Mouse (Mus musculus) heart, postnatal 0 days (tissue): ENCODE results near the gene Sox6. TPM values are rescaled to one million over a fixed set of nuclear protein-coding genes. Genes with fewer than 3 reads are reported as not detected.

Source experiments
- ATAC-seq: fragments of 200-750 bp; cut with Nextera tagmentation; 2 replicates; pipeline ENCODE4 v1.8.0; 2017; ENCODE audit warnings: low read depth, moderate number of reproducible peaks, moderate library complexity; ENCODE audit not compliant: insufficient read depth
- DNase-seq: peaks from one replicate; pipeline ENCODE4 v3.0.0-alpha.2; 2016; ENCODE audit warnings: low spot score
- H3K27ac ChIP-seq: fragments of 300-500 bp; sonication (generic); 2 replicates; pipeline ENCODE4 v1.5.1; 2014; ENCODE audit warnings: low read depth, mild to moderate bottlenecking
- H3K27me3 ChIP-seq: fragments of 300-500 bp; sonication (generic); 2 replicates; pipeline ENCODE4 v1.6.1; 2014; ENCODE audit warnings: low read length, mixed read lengths; ENCODE audit not compliant: control insufficient read depth, insufficient read depth
- H3K36me3 ChIP-seq: fragments of 300-500 bp; sonication (generic); replicated peaks from 2 replicates; pipeline ENCODE4 v1.6.1; 2014; ENCODE audit warnings: low read length, mixed read lengths; ENCODE audit not compliant: control insufficient read depth, insufficient read depth
- H3K4me1 ChIP-seq: fragments of 300-500 bp; sonication (generic); 2 replicates; pipeline ENCODE4 v1.6.1; 2014; ENCODE audit warnings: antibody characterized with exemption; ENCODE audit not compliant: control insufficient read depth, insufficient read depth
- H3K4me2 ChIP-seq: fragments of 300-500 bp; sonication (generic); 2 replicates; pipeline ENCODE4 v1.6.1; 2014; ENCODE audit warnings: low read depth, mild to moderate bottlenecking, low read length, moderate library complexity
- H3K4me3 ChIP-seq: fragments of 300-500 bp; sonication (generic); 2 replicates; pipeline ENCODE4 v1.5.1; 2014; ENCODE audit warnings: low read depth, low read length
- H3K9ac ChIP-seq: fragments of 300-500 bp; sonication (generic); replicated peaks from 2 replicates; pipeline ENCODE4 v1.6.1; 2014; ENCODE audit warnings: low read depth, low read length, mixed read lengths
- H3K9me3 ChIP-seq: fragments of 300-500 bp; sonication (generic); replicated peaks from 2 replicates; pipeline ENCODE4 v1.6.1; 2016; ENCODE audit warnings: low read length; ENCODE audit not compliant: control insufficient read depth
- CTCF ChIP-seq: IDR thresholded peaks from 2 replicates; pipeline ENCODE4 v1.5.1; 2016; ENCODE audit warnings: antibody characterized with exemption, control low read depth, low read depth
- EP300 ChIP-seq: IDR thresholded peaks from 2 replicates; pipeline ENCODE4 v1.6.1; 2016; ENCODE audit warnings: antibody characterized with exemption, low read depth
- WGBS: fragments of 180-500 bp; shearing (Covaris S2); extraction: QIAGEN DNeasy Blood & Tissue Kit; methylation state at CpG from one replicate; pipeline ENCODE4 v1.1.7; 2014; 5-methylcytosine and 5-hydroxymethylcytosine counted together
- polyA plus RNA-seq: library from polyadenylated mRNA; unstranded; fragments of >200 nt; fragmentation: Nextera tagmentation; extraction: Ambion mirVana; gene quantifications from 2 replicates; pipeline ENCODE4 v1.2.1, GENCODE M21; 2015
- total RNA-seq: library from RNA; depleted of rRNA; stranded (reverse); fragments of >200 nt; gene quantifications from 2 replicates; pipeline ENCODE4 v1.2.3, GENCODE M21; 2014; ENCODE audit warnings: low replicate concordance

The Sox6 gene
- total and polyA plus RNA-seq, 2 experiments from 2014 or later: 23.4 to 68.5 TPM

DNA sequence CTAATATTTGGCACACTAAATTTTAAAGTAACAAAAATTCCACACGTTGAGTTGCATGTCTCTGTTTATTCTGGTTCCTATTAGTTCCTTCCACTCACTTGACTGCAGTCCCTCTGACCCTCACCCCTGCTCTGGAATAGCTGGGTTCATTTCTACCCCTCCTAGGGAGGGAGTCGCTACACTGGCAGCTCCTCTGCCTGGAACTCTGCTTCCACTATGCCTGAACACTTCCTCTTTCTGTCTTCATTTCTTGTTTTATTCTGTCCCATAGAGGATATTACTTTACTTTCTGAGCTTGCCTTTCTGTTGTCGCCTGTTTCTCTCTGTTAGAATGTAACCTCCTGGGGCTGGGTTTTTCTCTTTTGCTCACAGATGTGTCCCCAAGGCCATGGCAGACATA is 203.6 kb downstream of the Sox6 start:
- H3K4me3 ChIP-seq: no peak overlapping the region
- H3K4me1 ChIP-seq: 0 out of 2 replicates have a peak, but pooled peaks cover 6% of the 10 kb centered on the region
- H3K9me3 ChIP-seq: no peaks in the 10 kb centered on the region
- no peak overlapping the region for H3K9ac ChIP-seq
- no peak overlapping the region for H3K4me2 ChIP-seq
- no peak for ATAC-seq
- no peak for DNase-seq
- 77% methylated on average over 3 of the region's 3 CpGs for WGBS
- H3K27me3 ChIP-seq: no peaks in the 10 kb centered on the region
- TF ChIP-seq CTCF (no peak), EP300 (no peak)
- no peaks in the 10 kb centered on the region for H3K36me3 ChIP-seq
- no peak overlapping the region for H3K27ac ChIP-seq

DNA sequence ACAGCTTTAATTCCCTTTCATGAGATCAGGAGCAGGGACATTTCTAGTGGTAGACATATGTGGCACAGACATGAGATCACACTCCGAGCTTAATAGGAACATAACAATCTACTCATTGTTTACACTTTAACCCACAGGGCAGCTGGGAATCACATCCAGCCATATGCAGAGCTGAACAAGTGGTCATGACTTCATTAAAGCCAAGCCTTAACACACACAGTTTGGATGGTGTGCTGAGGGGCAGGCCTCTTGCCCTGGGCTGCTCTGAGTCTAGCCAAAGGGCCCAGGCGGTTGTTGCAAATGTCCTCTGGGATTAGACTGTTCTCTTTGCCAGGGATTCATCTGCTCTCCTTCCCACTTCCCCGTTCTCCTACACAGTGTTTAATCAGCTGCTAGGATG is 204.9 kb downstream of the Sox6 start:
- Histone ChIP-seq H3K4me3 (no peak overlapping the region), H3K36me3 (no peaks in the 10 kb centered on the region), H3K9me3 (no peaks in the 10 kb centered on the region), H3K27ac (no peak overlapping the region), H3K4me2 (no peak overlapping the region), H3K9ac (no peak overlapping the region), H3K27me3 (no peaks in the 10 kb centered on the region), H3K4me1 (0 out of 2 replicates have a peak, but pooled peaks cover 6% of the 10 kb centered on the region)
- no peak for TF ChIP-seq EP300
- no peak for TF ChIP-seq CTCF
- no peak for ATAC-seq
- 61% methylated on average over 3 of the region's 3 CpGs for WGBS
- DNase-seq: no peak

DNA sequence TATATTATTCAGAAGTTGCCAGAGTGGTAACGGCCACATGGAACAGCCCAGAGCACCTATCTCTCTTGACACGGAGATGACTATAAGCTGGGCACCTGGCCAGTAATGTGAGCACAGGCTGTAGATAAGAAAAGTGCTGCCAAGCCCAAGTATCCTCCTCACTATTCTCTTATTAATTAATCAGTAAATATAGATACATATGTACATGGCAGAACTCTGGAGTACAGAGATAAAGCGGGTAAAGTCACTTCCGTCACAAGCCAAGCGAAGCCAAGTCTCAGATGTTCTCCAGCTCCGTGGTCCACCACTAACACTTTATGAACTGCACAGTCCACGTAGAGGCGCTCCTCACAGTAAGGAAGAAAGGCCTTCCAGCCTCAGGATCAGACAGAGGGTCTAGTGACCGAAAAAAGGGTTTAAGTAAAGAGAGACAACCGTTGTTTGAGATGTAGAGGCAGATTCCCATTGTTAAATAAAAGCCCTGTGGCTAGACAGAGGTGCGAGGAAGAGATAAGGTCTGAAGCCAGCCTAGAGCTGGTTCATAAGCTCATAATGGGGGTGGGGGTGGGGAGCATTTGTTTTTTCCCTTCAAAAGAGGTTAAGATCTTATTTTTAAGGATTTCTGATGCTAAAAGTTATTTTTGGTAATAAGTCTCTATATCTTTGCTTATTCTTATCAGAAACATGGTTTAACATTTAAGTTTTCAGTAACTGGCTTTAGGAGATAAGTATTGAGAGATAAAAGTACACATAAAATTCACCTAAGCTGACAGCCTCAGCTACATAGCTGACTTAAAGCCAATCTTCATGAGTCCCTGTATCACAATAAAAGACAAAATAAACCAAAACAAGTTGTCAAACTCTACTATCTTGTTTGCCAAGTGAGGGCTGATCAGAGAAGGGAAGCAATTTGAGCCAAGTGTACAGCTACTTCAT is 207.4 kb downstream of the Sox6 start:
- Histone ChIP-seq H3K4me3 (no peak overlapping the region), H3K27ac (no peak overlapping the region), H3K4me1 (peaks cover 12% of the 10 kb centered on the region; the same call in 1 of the 2 replicates), H3K27me3 (no peaks in the 10 kb centered on the region), H3K36me3 (no peaks in the 10 kb centered on the region), H3K4me2 (peak overlapping the region; percentile 16; the same call in 1 of the 2 replicates), H3K9ac (no peak overlapping the region), H3K9me3 (no peaks in the 10 kb centered on the region)
- ATAC-seq (0 out of 2 replicates have a peak, but pooled peaks have one; percentile 8), DNase-seq (no peak)
- 30% methylated on average over 11 of the region's 11 CpGs for WGBS
- TF ChIP-seq EP300 (no peak), CTCF (no peak)

DNA sequence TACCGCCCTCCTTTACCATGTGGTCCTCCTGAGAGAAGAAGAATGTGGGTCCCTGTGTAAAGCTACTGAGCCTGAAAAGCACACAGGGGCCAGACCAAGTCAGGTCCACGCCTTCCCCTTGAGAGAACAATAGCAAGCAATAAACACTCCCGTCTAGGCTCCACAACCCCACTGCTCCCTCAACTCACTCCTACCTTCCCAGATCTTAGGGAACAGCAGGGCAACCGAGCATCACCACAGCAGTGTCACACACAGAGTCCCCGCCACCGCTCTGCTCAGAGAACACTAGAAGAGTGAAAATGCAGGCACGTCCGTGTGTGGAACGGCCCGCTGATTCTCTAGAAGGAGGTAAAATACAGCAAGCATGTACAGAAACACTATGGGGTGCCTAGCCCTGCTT is 208.2 kb downstream of the Sox6 start:
- TF ChIP-seq EP300 (no peak), CTCF (no peak)
- ATAC-seq (no peak), DNase-seq (no peak)
- Histone ChIP-seq H3K4me2 (no peak overlapping the region), H3K9me3 (no peaks in the 10 kb centered on the region), H3K9ac (no peak overlapping the region), H3K36me3 (no peaks in the 10 kb centered on the region), H3K27me3 (no peaks in the 10 kb centered on the region), H3K4me3 (no peak overlapping the region), H3K4me1 (peaks cover 20% of the 10 kb centered on the region), H3K27ac (no peak overlapping the region)
- WGBS: 66% methylated on average over 10 of the region's 10 CpGs

DNA sequence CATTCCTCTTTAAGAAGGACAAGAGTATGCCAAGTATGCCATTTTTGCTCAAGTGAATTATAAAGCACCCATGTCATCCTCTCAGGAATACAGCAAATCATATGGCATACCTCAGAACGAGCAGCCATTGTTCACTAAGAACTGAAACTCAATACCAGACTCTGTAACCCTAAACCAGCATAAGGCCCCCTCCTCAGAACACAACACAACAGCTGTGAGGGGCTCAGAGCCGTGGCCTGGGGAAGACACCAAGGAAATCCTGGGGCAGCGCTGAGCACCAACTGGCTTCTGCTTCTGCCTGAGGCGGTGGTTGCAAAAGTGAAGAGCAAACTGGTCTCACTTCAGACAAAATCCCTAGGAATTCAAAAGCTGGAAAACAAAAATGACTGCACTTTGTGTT is 208.8 kb downstream of the Sox6 start:
- no peaks in the 10 kb centered on the region for H3K36me3 ChIP-seq
- no peak overlapping the region for H3K4me3 ChIP-seq
- TF ChIP-seq EP300 (no peak), CTCF (no peak)
- peaks cover 26% of the 10 kb centered on the region for H3K4me1 ChIP-seq
- ATAC-seq (no peak), DNase-seq (no peak)
- H3K9ac ChIP-seq: no peak overlapping the region
- no peak overlapping the region for H3K4me2 ChIP-seq
- H3K27ac ChIP-seq: no peak overlapping the region
- H3K27me3 ChIP-seq: no peaks in the 10 kb centered on the region
- WGBS: 78% methylated on average over 4 of the region's 4 CpGs
- no peaks in the 10 kb centered on the region for H3K9me3 ChIP-seq
